Mouse (Mus musculus) hindbrain, embryonic 15.5 days (tissue): ENCODE data around the gene Coro6. TPM values are rescaled to one million over a fixed set of nuclear protein-coding genes. Genes with fewer than 3 reads are reported as not detected.

Source experiments
- ATAC-seq: fragments of 200-750 bp; cut with Nextera tagmentation; 2 replicates; pipeline ENCODE4 v1.8.0; 2017; ENCODE audit warnings: low read depth, moderate number of reproducible peaks, moderate TSS enrichment; ENCODE audit not compliant: low FRiP score
- H3K27ac ChIP-seq: fragments of 300-500 bp; sonication (generic); replicated peaks from 2 replicates; pipeline ENCODE4 v1.5.1; 2015; ENCODE audit warnings: mild to moderate bottlenecking, inconsistent platforms
- H3K27me3 ChIP-seq: fragments of 300-500 bp; sonication (generic); 2 replicates; pipeline ENCODE4 v1.6.1; 2015; ENCODE audit warnings: control low read depth, inconsistent platforms
- H3K36me3 ChIP-seq: fragments of 300-500 bp; sonication (generic); 2 replicates; pipeline ENCODE4 v1.6.1; 2015; ENCODE audit warnings: control low read depth, inconsistent platforms
- H3K4me1 ChIP-seq: fragments of 300-500 bp; sonication (generic); replicated peaks from 2 replicates; pipeline ENCODE4 v1.6.1; 2015; ENCODE audit warnings: control low read depth, inconsistent platforms
- H3K4me2 ChIP-seq: fragments of 300-500 bp; sonication (generic); 2 replicates; pipeline ENCODE4 v1.6.1; 2015; ENCODE audit warnings: moderate library complexity, mild to moderate bottlenecking, inconsistent platforms
- H3K4me3 ChIP-seq: fragments of 300-500 bp; sonication (generic); 2 replicates; pipeline ENCODE4 v1.5.1; 2015; ENCODE audit warnings: mild to moderate bottlenecking, inconsistent platforms
- H3K9ac ChIP-seq: fragments of 300-500 bp; sonication (generic); 2 replicates; pipeline ENCODE4 v1.6.1; 2015; ENCODE audit warnings: inconsistent platforms
- H3K9me3 ChIP-seq: fragments of 300-500 bp; sonication (generic); 2 replicates; pipeline ENCODE4 v1.6.1; 2016; ENCODE audit warnings: control low read depth, inconsistent platforms
- WGBS: fragments of 180-500 bp; shearing (Covaris S2); methylation state at CpG from one replicate; pipeline ENCODE4 v1.1.7; 2015; 5-methylcytosine and 5-hydroxymethylcytosine counted together
- polyA plus RNA-seq: library from polyadenylated mRNA; unstranded; fragments of >200 nt; fragmentation: Nextera tagmentation; extraction: Ambion mirVana; gene quantifications from 2 replicates; pipeline ENCODE4 v1.2.1, GENCODE M21; 2015

The Coro6 gene
- polyA plus RNA-seq, 1 experiment from 2014 or later = 0.99 TPM

DNA sequence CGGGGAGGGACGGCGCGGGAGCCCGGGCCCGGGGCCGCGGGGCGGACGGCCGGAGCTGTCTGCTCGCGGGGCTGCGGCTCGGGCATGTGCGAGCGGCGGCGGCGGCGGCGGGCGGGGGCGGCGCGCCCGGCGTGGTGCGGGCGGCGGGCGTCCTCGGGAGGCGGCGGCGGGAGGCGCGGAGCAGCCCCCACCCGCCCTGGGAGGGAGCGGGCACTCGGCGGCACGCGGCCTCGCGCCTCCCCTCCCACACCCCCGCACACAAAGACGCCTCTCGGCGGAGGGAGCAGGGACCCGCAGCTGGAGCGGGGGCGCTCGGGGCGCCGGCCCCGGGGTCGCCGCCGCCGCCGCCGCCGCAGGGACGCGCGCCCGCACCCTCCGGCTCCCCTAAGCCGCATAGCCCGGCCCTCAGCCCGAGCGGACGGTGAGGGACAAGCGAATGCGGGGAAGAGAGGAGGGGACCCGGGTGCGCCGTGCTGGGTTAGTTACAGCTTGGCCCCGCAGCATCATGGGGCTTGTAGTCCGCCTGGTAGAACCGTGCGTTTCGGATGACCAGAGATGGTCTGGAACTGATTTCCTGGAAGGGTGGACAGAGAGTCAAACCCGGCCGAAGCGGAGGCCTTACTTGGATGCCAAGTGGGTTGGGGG lies 27.5 kb downstream of the Coro6 start, which contains the start of gene Ankrd13b:
Gene Ankrd13b, minus strand, starts transcription at position 88 of the 645 bp plus-strand sequence.
- WGBS = under 1% methylated on average over 48 of the region's 87 CpGs
- peak; percentile 69 for ATAC-seq
- Histone ChIP-seq H3K4me2 (peak within 1 kb of the TSS; percentile 95), H3K27me3 (no peaks in the 10 kb centered on the region), H3K9me3 (no peaks in the 10 kb centered on the region), H3K36me3 (no peaks in the 10 kb centered on the region), H3K4me3 (peak within 1 kb of the TSS; percentile 90), H3K27ac (peak within 1 kb of the TSS; percentile 91), H3K9ac (peak within 1 kb of the TSS; percentile 97), H3K4me1 (peaks cover 81% of the 10 kb centered on the region)

DNA sequence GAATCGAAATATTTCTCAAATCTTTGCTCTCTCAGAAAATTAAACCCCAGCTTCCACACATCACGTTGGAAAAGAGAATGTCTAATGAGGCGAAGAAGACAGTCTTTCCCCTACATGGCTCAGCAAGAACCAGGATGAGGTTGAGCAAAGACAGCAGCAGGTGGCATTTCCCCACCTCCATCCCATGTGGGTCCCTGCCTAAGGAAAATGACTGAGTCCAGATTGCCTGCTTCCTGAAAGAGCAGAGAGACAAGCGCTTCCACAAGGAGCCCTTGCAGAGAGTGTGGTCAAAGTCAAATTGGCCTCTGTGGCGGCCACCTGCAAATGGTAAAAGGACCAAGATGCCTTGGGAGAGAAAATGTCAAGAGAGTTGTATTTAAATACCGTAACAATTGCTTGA lies 28.2 kb downstream of the Coro6 start:
- Histone ChIP-seq H3K9me3 (no peaks in the 10 kb centered on the region), H3K4me1 (peaks cover 82% of the 10 kb centered on the region), H3K4me2 (peak overlapping the region; percentile 95), H3K4me3 (peak overlapping the region; percentile 90), H3K36me3 (no peaks in the 10 kb centered on the region), H3K9ac (peak overlapping the region; percentile 97; the same call in 1 of the 2 replicates), H3K27me3 (no peaks in the 10 kb centered on the region), H3K27ac (peak overlapping the region; percentile 91)
- 61% methylated on average over 6 of the region's 6 CpGs for WGBS
- no peak for ATAC-seq

DNA sequence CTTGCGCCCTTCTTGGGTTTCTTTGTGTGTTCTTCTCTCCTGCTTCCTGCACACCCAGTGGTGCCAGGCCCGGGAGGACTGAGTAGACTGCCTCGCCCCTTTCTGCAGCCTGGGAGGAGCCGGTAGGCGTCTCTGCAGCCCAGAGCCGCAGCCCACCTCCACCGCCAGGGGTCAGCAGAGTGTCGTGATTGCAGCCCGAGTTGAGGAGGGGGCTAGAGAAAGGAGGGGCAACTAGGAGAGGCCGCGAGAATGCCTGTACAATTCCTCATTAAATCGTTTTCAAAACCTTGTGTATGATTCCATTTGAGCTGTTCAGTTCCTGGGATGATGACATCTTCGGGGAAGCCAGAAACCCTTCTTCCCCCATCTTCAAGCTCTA lies 28.9 kb downstream of the Coro6 start:
- Histone ChIP-seq H3K9me3 (no peaks in the 10 kb centered on the region), H3K27ac (peak overlapping the region; percentile 91), H3K9ac (peak overlapping the region; percentile 97; the same call in 1 of the 2 replicates), H3K4me2 (peak overlapping the region; percentile 95), H3K36me3 (no peaks in the 10 kb centered on the region), H3K4me1 (peaks cover 82% of the 10 kb centered on the region), H3K4me3 (peak overlapping the region; percentile 90), H3K27me3 (no peaks in the 10 kb centered on the region)
- under 1% methylated on average over 13 of the region's 13 CpGs for WGBS
- peak; percentile 66 for ATAC-seq

DNA sequence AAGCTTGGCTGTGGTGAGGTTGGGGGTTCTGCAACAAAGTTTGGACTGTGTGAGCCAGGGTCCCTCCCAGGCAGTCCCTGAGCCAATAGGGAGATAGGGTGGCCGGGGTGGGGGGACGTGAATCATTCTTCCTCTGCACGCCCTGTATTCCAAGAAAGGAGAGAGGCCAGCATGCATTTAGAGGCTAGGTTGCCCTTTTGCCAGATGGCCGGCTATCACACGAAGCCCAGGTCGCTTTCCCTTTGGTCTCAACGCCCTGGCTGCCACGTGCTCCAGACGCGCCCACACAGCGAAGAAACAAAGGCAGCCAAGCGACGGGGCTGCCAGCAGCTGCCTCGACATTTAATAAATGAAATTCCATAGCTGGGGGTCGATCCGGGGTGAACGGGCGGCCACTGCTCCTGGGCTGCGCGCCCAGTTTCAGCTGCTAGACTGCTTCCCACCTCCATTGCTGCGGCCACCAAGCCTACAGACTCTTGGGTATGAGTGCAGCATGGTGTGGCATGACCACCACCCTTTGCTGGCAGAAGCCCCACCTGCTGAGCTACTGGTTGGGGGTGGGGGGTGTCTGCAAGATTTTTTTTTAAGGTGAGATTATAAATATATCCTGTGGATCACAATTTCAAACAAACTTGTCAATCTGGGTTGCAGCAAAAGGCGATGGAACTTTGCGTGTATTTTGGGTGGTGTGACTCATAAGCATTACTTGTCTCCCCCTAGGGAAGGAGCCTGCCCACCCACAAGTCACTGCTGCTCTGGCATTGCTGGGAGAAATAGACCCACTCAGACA lies 29.5 kb downstream of the Coro6 start:
- Histone ChIP-seq H3K4me3 (peak overlapping the region; percentile 90), H3K4me1 (peaks cover 76% of the 10 kb centered on the region)
- peak; percentile 57 for ATAC-seq

DNA sequence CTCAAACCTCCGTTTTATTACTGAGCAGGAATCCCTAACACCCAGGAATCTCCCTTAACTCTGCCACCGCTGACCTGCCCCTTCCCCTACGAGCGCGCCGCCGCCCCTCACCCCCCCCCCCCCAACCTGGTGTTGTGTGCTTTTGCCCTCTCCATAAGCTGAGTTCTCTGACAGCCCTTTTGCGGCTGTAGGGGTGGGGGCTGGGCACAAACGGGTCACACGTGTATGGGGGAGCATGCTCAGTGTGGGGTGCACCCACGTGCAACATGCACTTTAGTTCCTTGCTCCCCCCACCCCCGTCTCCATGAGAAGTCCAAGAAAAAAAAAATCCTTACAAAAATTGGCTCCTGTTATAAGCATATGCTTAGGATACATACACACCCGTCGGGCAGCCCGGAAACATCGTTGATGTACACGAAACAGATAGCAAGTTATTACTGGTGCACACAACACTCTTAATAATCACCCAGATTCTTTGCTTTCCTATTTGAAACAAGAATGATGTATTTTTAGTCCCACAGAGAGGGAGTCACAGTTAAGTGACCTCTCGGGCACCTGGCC lies 30.2 kb downstream of the Coro6 start:
- no peak for ATAC-seq
- H3K4me3 ChIP-seq = peak overlapping the region; percentile 90

More for the DNA sequence above, 29.5 kb downstream of the Coro6 start:
- under 1% methylated on average over 23 of the region's 23 CpGs for WGBS
- peak overlapping the region; percentile 91 for H3K9ac ChIP-seq
- peak overlapping the region; percentile 95 for H3K4me2 ChIP-seq
- H3K27me3 ChIP-seq = no peaks in the 10 kb centered on the region
- H3K9me3 ChIP-seq = no peaks in the 10 kb centered on the region
- no peaks in the 10 kb centered on the region for H3K36me3 ChIP-seq
- H3K27ac ChIP-seq = peak overlapping the region; percentile 91

DNA sequence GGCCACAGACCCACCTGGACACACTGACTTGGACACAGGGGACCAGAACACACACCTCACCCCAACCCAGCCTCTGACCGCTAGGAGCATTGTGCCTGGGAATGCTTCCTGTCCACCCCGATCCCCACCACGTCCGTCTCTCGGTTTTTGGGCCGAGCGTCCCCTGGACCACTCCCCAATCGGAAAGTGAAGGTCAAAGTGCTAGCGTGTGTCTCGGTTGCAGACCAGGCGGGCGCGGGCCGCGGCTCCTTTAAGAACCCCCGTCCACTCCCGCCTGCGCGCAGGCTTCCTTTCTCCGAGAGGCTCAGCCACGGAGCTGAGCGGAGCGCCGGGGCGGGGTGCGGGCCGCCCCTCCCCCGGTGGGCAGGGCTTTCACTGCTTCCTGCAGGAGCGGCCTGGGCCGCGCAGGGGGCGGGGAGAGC lies 30.7 kb downstream of the Coro6 start:
- no peaks in the 10 kb centered on the region for H3K9me3 ChIP-seq
- peak; percentile 79 for ATAC-seq
- WGBS = under 1% methylated on average over 30 of the region's 32 CpGs
- peaks cover 76% of the 10 kb centered on the region for H3K4me1 ChIP-seq
- H3K27me3 ChIP-seq = no peaks in the 10 kb centered on the region
- peak overlapping the region; percentile 90 for H3K4me3 ChIP-seq
- peak overlapping the region; percentile 91 for H3K27ac ChIP-seq
- peak overlapping the region; percentile 91 for H3K9ac ChIP-seq
- no peaks in the 10 kb centered on the region for H3K36me3 ChIP-seq
- peak overlapping the region; percentile 95 for H3K4me2 ChIP-seq

More for the DNA sequence above, 30.2 kb downstream of the Coro6 start:
- Histone ChIP-seq H3K27ac (peak overlapping the region; percentile 91), H3K4me2 (peak overlapping the region; percentile 95), H3K9ac (peak overlapping the region; percentile 91), H3K9me3 (no peaks in the 10 kb centered on the region), H3K4me1 (peaks cover 76% of the 10 kb centered on the region), H3K36me3 (no peaks in the 10 kb centered on the region), H3K27me3 (no peaks in the 10 kb centered on the region)
- WGBS = under 1% methylated on average over 13 of the region's 18 CpGs

DNA sequence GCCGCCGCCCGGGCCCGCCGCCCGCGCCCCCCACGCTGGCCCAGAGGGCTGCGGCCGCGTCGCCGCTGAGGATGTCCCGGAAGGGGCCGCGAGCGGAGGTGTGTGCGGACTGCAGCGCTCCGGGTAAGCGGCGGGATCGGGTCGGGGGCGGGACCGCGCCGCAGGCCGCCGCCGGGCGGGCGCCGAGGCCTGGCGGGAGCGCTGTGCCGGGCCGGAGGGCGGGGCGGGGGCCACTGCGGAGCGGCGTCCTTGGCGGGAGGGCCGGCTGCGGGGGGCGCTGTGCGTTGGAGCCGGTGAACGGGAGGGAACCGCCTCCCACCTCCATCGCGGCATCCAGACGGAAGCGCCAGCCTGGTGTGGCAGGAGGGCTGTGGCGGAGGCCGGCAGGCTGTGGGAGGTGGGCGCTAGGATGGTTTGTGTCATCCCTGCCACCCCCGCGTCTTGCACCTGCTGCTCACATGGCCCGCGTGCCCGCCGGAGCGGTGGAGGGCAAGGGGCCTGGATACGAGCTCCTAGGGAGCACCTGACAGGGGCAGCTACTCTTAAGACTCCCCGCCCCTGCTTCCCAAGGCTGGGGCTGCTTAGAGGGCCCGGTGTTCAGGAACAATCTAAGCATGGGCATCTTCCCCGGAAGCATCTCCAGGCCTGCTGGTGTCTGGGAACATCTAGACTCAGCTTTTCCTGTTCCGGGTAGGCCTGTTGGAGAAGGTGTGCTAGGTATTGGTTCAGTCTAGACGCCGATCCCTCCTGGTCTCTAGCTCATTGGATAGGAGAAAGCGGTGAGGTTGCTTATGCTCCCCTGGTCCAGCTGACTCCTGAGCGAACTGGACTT lies 31.5 kb downstream of the Coro6 start, which contains the start of gene Git1:
Gene Git1, plus strand, starts transcription at position 51 of the 832 bp plus-strand sequence.
- 2% methylated on average over 47 of the region's 74 CpGs for WGBS
- ATAC-seq = no peak
- Histone ChIP-seq H3K4me2 (peak within 1 kb of the TSS; percentile 95), H3K4me3 (peak within 1 kb of the TSS; percentile 90), H3K27me3 (no peaks in the 10 kb centered on the region), H3K36me3 (no peaks in the 10 kb centered on the region), H3K4me1 (peaks cover 74% of the 10 kb centered on the region), H3K9me3 (no peaks in the 10 kb centered on the region), H3K27ac (peak within 1 kb of the TSS; percentile 91), H3K9ac (peak within 1 kb of the TSS; percentile 91)

DNA sequence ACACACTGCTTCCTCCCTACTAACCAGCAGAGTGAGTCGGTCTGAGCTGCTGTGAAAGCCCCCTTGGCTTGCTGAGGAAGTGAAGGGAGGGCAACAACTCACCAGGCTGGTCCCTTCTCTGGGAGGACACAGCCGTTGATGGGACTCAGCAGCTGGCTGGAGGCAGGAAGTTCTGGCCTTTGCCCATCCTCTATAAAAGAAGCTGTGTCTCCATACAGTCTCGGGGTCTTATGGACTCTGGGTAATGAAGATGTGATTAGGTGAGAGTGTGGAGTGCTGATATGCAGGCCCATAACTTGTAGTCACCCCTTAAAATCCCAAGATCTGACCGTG lies 32.1 kb downstream of the Coro6 start:
- peaks cover 73% of the 10 kb centered on the region for H3K4me1 ChIP-seq
- H3K27ac ChIP-seq = peak overlapping the region; percentile 90
- H3K4me2 ChIP-seq = peak overlapping the region; percentile 95
- H3K9ac ChIP-seq = peak overlapping the region; percentile 91
- H3K9me3 ChIP-seq = no peaks in the 10 kb centered on the region
- WGBS = 34% methylated on average over 4 of the region's 4 CpGs
- H3K36me3 ChIP-seq = 0 out of 2 replicates have a peak, but pooled peaks cover 2% of the 10 kb centered on the region
- no peak for ATAC-seq
- peak overlapping the region; percentile 90 for H3K4me3 ChIP-seq
- H3K27me3 ChIP-seq = no peaks in the 10 kb centered on the region

DNA sequence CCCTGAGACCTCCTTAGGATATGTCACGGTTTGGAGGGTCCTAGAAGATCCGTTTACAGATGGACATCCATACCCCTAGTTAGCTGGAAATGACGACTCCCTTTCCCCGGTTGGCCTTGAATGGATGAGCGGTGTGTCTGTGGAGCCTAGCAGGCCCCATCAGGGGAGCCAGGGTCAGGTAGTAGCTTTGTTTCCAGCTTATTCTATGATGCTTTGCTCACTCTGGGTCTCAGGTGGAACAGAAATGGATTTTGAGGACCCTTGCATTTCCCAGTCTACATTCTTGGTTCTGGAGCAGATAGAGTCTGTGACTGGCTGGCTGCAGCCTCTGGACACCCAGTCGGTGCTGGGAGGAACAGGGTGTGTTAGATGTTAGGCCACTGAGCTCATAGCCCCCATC lies 32.6 kb downstream of the Coro6 start:
- no peak for ATAC-seq
- H3K9ac ChIP-seq = peak overlapping the region; percentile 91
- peak overlapping the region; percentile 95 for H3K4me2 ChIP-seq
- no peaks in the 10 kb centered on the region for H3K9me3 ChIP-seq
- WGBS = 75% methylated on average over 6 of the region's 6 CpGs
- H3K36me3 ChIP-seq = peaks cover 6% of the 10 kb centered on the region; the same call in 1 of the 2 replicates
- no peaks in the 10 kb centered on the region for H3K27me3 ChIP-seq
- peaks cover 73% of the 10 kb centered on the region for H3K4me1 ChIP-seq
- no peak overlapping the region for H3K27ac ChIP-seq
- H3K4me3 ChIP-seq = peak overlapping the region; percentile 90

DNA sequence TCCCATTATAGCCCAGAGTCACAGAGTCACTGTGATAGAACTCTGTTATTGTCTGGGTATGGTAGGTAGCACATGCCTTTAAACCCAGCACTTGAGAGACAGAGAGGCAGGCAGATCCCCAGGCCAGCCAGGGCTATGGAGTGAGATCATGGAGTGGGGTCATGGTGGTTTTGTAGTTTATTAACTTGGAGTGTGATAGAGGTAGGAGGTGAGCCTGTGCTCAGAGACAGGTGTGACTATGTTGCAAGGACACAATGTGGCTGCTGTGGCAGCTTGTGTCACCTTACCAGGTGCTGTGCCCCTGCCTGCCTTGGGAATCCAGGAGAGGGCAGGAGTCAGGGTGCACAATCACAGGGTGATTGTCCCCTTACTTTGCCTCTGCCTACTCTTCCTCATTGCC lies 33.3 kb downstream of the Coro6 start:
- peak overlapping the region; percentile 95 for H3K4me2 ChIP-seq
- peaks cover 12% of the 10 kb centered on the region; the same call in 1 of the 2 replicates for H3K36me3 ChIP-seq
- 0 out of 2 replicates have a peak overlapping the region, but pooled peaks have one; percentile 91 for H3K9ac ChIP-seq
- H3K27me3 ChIP-seq = no peaks in the 10 kb centered on the region
- no peak overlapping the region for H3K27ac ChIP-seq
- H3K9me3 ChIP-seq = no peaks in the 10 kb centered on the region
- ATAC-seq = no peak
- peaks cover 71% of the 10 kb centered on the region for H3K4me1 ChIP-seq
- no peak overlapping the region for H3K4me3 ChIP-seq

DNA sequence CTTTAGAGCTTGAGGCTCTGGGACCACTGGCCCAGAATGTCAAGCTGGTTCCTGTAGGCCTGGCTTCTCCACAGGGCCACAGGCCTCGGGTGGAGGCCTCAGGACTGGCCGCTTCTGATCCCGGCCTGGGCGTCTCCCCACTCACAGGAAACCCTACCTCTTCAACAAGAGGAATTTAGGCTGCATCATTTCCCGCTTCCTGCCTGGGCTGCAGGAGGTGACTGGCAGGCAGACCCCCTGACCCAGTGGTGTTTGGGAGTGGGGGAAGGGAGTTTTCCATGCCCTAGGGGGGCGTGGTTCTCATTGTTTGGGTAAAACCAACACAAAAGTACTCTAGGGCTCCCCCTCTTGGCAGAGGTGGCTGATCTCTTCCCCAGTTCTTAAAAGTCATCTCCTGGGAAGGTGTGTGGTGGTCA lies 35.1 kb downstream of the Coro6 start:
- H3K27me3 ChIP-seq = no peaks in the 10 kb centered on the region
- H3K9ac ChIP-seq = no peak overlapping the region
- H3K9me3 ChIP-seq = no peaks in the 10 kb centered on the region
- ATAC-seq = no peak
- no peak overlapping the region for H3K4me3 ChIP-seq
- peaks cover 21% of the 10 kb centered on the region; the same call in 1 of the 2 replicates for H3K36me3 ChIP-seq
- H3K4me1 ChIP-seq = peaks cover 61% of the 10 kb centered on the region
- no peak overlapping the region for H3K4me2 ChIP-seq
- 23% methylated on average over 6 of the region's 6 CpGs for WGBS
- H3K27ac ChIP-seq = no peak overlapping the region; the same call in 1 of the 2 replicates
